Mouse (Mus musculus) intestine, embryonic 16.5 days (tissue): Measurements from ENCODE around the gene Kctd19. TPM values are rescaled to one million over a fixed set of nuclear protein-coding genes. Genes with fewer than 3 reads are reported as not detected.
A peak's percentile ranks its signal among the peaks of the same experiment; 100 is the strongest.

Experiments used
- ATAC-seq: fragments of 200-750 bp; cut with Nextera tagmentation; 2 replicates; pipeline ENCODE4 v1.8.0; 2017; ENCODE audit warnings: moderate TSS enrichment, moderate library complexity
- H3K27ac ChIP-seq: fragments of 300-500 bp; sonication (generic); 2 replicates; pipeline ENCODE4 v1.5.1; 2014; ENCODE audit warnings: mild to moderate bottlenecking, low read length
- H3K27me3 ChIP-seq: fragments of 300-500 bp; sonication (generic); replicated peaks from 2 replicates; pipeline ENCODE4 v1.6.1; 2014; ENCODE audit warnings: low read length, control low read depth, mixed read lengths; ENCODE audit not compliant: control insufficient read depth, insufficient read depth
- H3K36me3 ChIP-seq: fragments of 300-500 bp; sonication (generic); 2 replicates; pipeline ENCODE4 v1.6.1; 2014; ENCODE audit warnings: low read length, control low read depth; ENCODE audit not compliant: control insufficient read depth, insufficient read depth
- H3K4me1 ChIP-seq: fragments of 300-500 bp; sonication (generic); 2 replicates; pipeline ENCODE4 v1.6.1; 2014; ENCODE audit warnings: low read length, control low read depth, mixed read lengths; ENCODE audit not compliant: control insufficient read depth, insufficient read depth
- H3K4me2 ChIP-seq: fragments of 300-500 bp; sonication (generic); 2 replicates; pipeline ENCODE4 v1.6.1; 2014; ENCODE audit warnings: low read depth, low read length, control low read depth
- H3K4me3 ChIP-seq: fragments of 300-500 bp; sonication (generic); 2 replicates; pipeline ENCODE4 v1.5.1; 2014; ENCODE audit warnings: mild to moderate bottlenecking, low read length
- H3K9ac ChIP-seq: fragments of 300-500 bp; sonication (generic); 2 replicates; pipeline ENCODE4 v1.6.1; 2014; ENCODE audit warnings: low read depth, low read length
- H3K9me3 ChIP-seq: fragments of 300-500 bp; sonication (generic); 2 replicates; pipeline ENCODE4 v1.6.1; 2016; ENCODE audit warnings: low read length, control low read depth; ENCODE audit not compliant: control insufficient read depth
- WGBS: fragments of 180-500 bp; shearing (Covaris S2); extraction: QIAGEN DNeasy Blood & Tissue Kit; methylation state at CpG from one replicate; pipeline ENCODE4 v1.1.7; 2014; 5-methylcytosine and 5-hydroxymethylcytosine counted together
- polyA plus RNA-seq: library from polyadenylated mRNA; unstranded; fragments of >200 nt; fragmentation: Nextera tagmentation; extraction: Ambion mirVana; gene quantifications from 2 replicates; pipeline ENCODE4 v1.2.1, GENCODE M21; 2015

The Kctd19 gene
- polyA plus RNA-seq, 1 experiment from 2014 or later: not detected

GRCm38 (mm10) chr8:105374513-105374966 lies 38.8 kb downstream of the Kctd19 start:
- Histone ChIP-seq H3K4me3 (peak overlapping the region; percentile 15; the same call in 1 of the 2 replicates), H3K27ac (no peak overlapping the region), H3K9me3 (0 out of 2 replicates have a peak, but pooled peaks cover 3% of the 10 kb centered on the region), H3K9ac (no peak overlapping the region), H3K4me1 (peaks cover 3% of the 10 kb centered on the region; the same call in 1 of the 2 replicates), H3K4me2 (peak overlapping the region; percentile 35), H3K36me3 (no peaks in the 10 kb centered on the region), H3K27me3 (no peaks in the 10 kb centered on the region)
- 27% methylated on average over 30 of the region's 33 CpGs for WGBS
- ATAC-seq: peak; percentile 63; the same call in 1 of the 2 replicates

GRCm38 (mm10) chr8:105373032-105373431 lies 40.3 kb downstream of the Kctd19 start, which contains the start of gene Plekhg4:
Plekhg4 (plus strand) TSS chr8:105373274.
- Histone ChIP-seq H3K4me1 (no peaks in the 10 kb centered on the region), H3K27me3 (no peaks in the 10 kb centered on the region), H3K9ac (no peak within 1 kb of the TSS), H3K36me3 (no peaks in the 10 kb centered on the region), H3K4me2 (0 out of 2 replicates have a peak within 1 kb of the TSS, but pooled peaks have one; percentile 35), H3K9me3 (0 out of 2 replicates have a peak, but pooled peaks cover 3% of the 10 kb centered on the region), H3K4me3 (no peak within 1 kb of the TSS), H3K27ac (no peak within 1 kb of the TSS)
- WGBS: 54% methylated on average over 2 of the region's 2 CpGs
- no peak for ATAC-seq

- H3K4me1 ChIP-seq: no peaks in the 10 kb centered on the region
- no peak overlapping the region for H3K9ac ChIP-seq
- H3K27me3 ChIP-seq: no peaks in the 10 kb centered on the region
- no peak overlapping the region for H3K4me2 ChIP-seq
- 81% methylated on average over 9 of the region's 9 CpGs for WGBS
- ATAC-seq: no peak
- H3K27ac ChIP-seq: no peak overlapping the region
- 0 out of 2 replicates have a peak, but pooled peaks cover 3% of the 10 kb centered on the region for H3K9me3 ChIP-seq
- H3K4me3 ChIP-seq: no peak overlapping the region
- H3K36me3 ChIP-seq: no peaks in the 10 kb centered on the region
Observed at GRCm38 (mm10) chr8:105372473-105372872, 40.8 kb downstream of the Kctd19 start.

GRCm38 (mm10) chr8:105367107-105367506 lies 46.2 kb downstream of the Kctd19 start:
- no peak for ATAC-seq
- H3K4me3 ChIP-seq: no peak overlapping the region
- 67% methylated on average over 2 of the region's 2 CpGs for WGBS

GRCm38 (mm10) chr8:105361751-105362702 lies 51.3 kb downstream of the Kctd19 start:
- WGBS: 53% methylated on average over 12 of the region's 12 CpGs
- Histone ChIP-seq H3K36me3 (no peaks in the 10 kb centered on the region), H3K9ac (no peak overlapping the region), H3K4me2 (no peak overlapping the region), H3K27ac (peak overlapping the region; percentile 47), H3K27me3 (no peaks in the 10 kb centered on the region), H3K4me3 (no peak overlapping the region), H3K4me1 (peaks cover 5% of the 10 kb centered on the region), H3K9me3 (no peaks in the 10 kb centered on the region)
- ATAC-seq: peak; percentile 39

More at GRCm38 (mm10) chr8:105367107-105367506, 46.2 kb downstream of the Kctd19 start:
- no peak overlapping the region for H3K4me2 ChIP-seq
- H3K9ac ChIP-seq: no peak overlapping the region
- no peaks in the 10 kb centered on the region for H3K27me3 ChIP-seq
- peaks cover 5% of the 10 kb centered on the region for H3K4me1 ChIP-seq
- no peaks in the 10 kb centered on the region for H3K36me3 ChIP-seq
- no peaks in the 10 kb centered on the region for H3K9me3 ChIP-seq
- H3K27ac ChIP-seq: no peak overlapping the region

- Histone ChIP-seq H3K4me1 (peaks cover 13% of the 10 kb centered on the region), H3K4me2 (no peak overlapping the region), H3K36me3 (no peaks in the 10 kb centered on the region), H3K9ac (no peak overlapping the region), H3K4me3 (no peak overlapping the region), H3K27ac (no peak overlapping the region), H3K9me3 (no peaks in the 10 kb centered on the region), H3K27me3 (no peaks in the 10 kb centered on the region)
- 40% methylated on average over 4 of the region's 4 CpGs for WGBS
- ATAC-seq: peak; percentile 43; the same call in 1 of the 2 replicates
Observed at GRCm38 (mm10) chr8:105359646-105360045, 53.7 kb downstream of the Kctd19 start.

- Histone ChIP-seq H3K36me3 (no peaks in the 10 kb centered on the region), H3K4me2 (no peak overlapping the region), H3K9ac (no peak overlapping the region), H3K4me3 (no peak overlapping the region), H3K27me3 (no peaks in the 10 kb centered on the region), H3K27ac (no peak overlapping the region), H3K9me3 (no peaks in the 10 kb centered on the region), H3K4me1 (peaks cover 13% of the 10 kb centered on the region)
- WGBS: 71% methylated on average over 15 of the region's 15 CpGs
- ATAC-seq: no peak
Observed at GRCm38 (mm10) chr8:105359208-105359607, 54.1 kb downstream of the Kctd19 start.

GRCm38 (mm10) chr8:105356681-105357080 lies 56.6 kb downstream of the Kctd19 start:
- no peaks in the 10 kb centered on the region for H3K27me3 ChIP-seq
- 85% methylated on average over 14 of the region's 14 CpGs for WGBS
- no peaks in the 10 kb centered on the region for H3K9me3 ChIP-seq
- ATAC-seq: no peak
- no peaks in the 10 kb centered on the region for H3K36me3 ChIP-seq
- no peak overlapping the region for H3K4me2 ChIP-seq
- no peak overlapping the region for H3K4me3 ChIP-seq
- H3K4me1 ChIP-seq: peaks cover 8% of the 10 kb centered on the region; the same call in 1 of the 2 replicates
- no peak overlapping the region for H3K27ac ChIP-seq
- H3K9ac ChIP-seq: no peak overlapping the region

- no peak overlapping the region for H3K4me3 ChIP-seq
- WGBS: 69% methylated on average over 26 of the region's 26 CpGs
- H3K4me2 ChIP-seq: no peak overlapping the region
- H3K9me3 ChIP-seq: no peaks in the 10 kb centered on the region
- ATAC-seq: no peak
- H3K9ac ChIP-seq: no peak overlapping the region
- H3K4me1 ChIP-seq: peaks cover 8% of the 10 kb centered on the region; the same call in 1 of the 2 replicates
- H3K27me3 ChIP-seq: no peaks in the 10 kb centered on the region
- no peak overlapping the region for H3K27ac ChIP-seq
- no peaks in the 10 kb centered on the region for H3K36me3 ChIP-seq
Observed at GRCm38 (mm10) chr8:105355179-105356024, 57.9 kb downstream of the Kctd19 start.
